Mouse (Mus musculus): ENCODE measurements around the gene Map1b.

Gene Map1b

DNA sequence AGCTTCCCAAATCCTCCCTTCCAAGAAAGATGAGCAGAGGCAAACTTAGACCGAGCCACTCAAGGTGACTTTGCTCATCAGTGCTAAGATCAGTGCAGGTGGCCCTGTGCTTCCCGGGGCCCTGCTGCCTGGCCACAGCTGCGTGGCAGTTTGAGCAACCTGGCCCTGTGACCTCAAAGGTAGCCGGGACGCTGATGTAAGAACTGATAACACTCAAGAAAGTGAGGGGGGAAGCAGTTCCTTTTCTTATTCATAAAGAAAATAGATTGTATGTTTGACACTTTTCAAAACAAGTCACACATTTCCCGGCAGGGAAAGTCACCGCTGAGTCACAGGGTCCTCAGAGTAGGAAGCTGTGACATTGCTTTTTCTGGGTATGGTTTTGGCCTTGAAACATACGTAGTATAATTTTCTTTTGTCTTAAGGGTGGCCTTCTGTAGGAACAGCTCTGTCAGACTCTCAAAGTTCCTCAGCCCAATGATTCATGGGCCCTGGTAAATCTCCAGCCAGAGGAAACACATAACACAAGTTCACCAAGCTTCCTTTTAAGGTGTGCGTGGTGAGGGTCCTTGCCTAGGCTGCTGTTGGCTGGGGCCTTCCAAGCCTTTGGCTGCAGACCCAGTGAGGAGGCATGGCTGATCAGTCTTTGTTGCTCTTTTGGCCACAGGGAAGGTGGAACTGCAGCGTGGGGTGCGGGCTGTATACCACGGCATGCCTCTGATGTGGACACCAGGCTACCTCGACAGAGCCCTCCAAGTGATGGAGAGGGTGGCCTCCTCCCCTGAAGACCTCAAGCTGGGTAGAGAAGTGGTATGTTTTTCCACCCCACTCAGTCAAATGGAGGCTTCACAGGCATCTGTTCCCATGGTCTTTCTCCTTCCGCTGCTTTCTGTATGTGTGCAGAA lies 105.5 kb downstream of the Map1b start:
- DNase-seq (ENCODE audit: low read depth, low spot score) = no peak

- DNase-seq (ENCODE audit: low read depth, low spot score) = no peak
Measured at GRCm38 (mm10) chr13:99409216-99409615, 107.1 kb downstream of the Map1b start.

- DNase-seq (ENCODE audit: low read depth, low spot score) = no peak
Measured at GRCm38 (mm10) chr13:99399373-99399772, 117.0 kb downstream of the Map1b start.

GRCm38 (mm10) chr13:99398149-99398701 lies 118.1 kb downstream of the Map1b start:
- DNase-seq (ENCODE audit: low read depth, low spot score) = no peak

DNA sequence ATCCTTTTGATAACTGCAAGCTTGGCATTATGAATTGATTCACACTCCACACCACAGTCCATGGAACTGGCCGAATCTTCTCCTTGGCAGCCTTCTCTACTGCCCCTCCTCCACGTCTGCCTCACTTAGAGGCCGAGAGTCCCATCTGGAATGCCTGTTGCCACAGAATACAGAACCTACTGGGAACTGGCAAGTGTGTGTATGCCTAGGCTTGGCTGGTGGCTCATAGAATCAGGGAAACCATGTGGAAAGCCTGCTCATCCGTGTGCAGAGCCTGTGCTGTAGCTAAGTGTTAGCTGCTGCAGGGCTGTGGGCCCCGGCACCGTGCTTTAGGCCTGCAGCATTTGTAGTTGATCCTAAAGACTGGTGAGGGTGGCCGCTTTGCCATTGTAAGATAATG lies 119.1 kb downstream of the Map1b start:
- DNase-seq (ENCODE audit: low read depth, low spot score) = no peak

- no peak for DNase-seq (ENCODE audit: low read depth, low spot score)
Measured at GRCm38 (mm10) chr13:99395531-99395930, 120.8 kb downstream of the Map1b start.

- DNase-seq (ENCODE audit: low read depth, low spot score) = no peak
Measured at GRCm38 (mm10) chr13:99394694-99395093, 121.6 kb downstream of the Map1b start.

DNA sequence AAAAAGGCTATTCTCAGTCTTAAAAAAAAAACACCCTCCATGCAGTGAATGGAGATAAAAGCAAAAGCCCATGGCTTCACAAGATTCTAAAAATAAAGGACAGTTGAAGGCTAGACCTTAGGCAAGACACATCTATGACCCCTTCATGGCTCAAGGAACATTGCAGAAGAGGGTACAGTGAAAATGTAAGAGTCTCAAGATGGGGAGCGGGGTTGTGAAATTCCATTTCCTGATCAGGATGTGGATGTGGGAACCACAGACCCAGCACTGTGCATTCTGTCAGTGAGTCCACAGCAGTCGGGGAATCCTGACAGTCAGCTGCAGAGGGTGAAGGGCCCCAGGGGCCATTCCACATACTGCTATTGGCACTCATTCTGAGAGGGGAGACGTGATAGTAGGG lies 123.2 kb downstream of the Map1b start:
- DNase-seq (ENCODE audit: low read depth, low spot score) = no peak

GRCm38 (mm10) chr13:99391417-99391816 lies 124.9 kb downstream of the Map1b start:
- DNase-seq (ENCODE audit: low read depth, low spot score) = peak; percentile 74

- no peak for DNase-seq (ENCODE audit: low read depth, low spot score)
Measured at GRCm38 (mm10) chr13:99387901-99388811, 128.2 kb downstream of the Map1b start.

DNA sequence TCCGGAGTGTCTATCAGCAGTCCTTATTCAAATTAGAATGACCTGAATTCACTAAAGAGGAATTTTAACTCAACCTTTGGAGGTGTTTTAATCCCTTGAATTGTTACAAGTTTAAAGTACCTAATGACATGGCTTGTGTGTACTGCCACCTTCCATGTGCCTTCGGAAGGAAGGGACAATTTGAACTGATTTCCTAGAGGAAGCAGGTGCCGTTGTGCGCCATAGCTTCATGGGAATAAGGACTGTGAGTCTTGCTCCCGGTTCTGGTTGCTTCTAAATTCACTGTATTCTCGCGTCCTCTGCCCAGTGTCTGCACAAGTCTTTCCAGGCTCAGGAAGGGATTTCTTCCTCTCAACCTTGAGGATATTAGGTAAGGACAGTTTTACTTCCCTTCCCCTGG lies 130.0 kb downstream of the Map1b start:
- no peak for DNase-seq (ENCODE audit: low read depth, low spot score)

GRCm38 (mm10) chr13:99385911-99386310 lies 130.4 kb downstream of the Map1b start:
- no peak for DNase-seq (ENCODE audit: low read depth, low spot score)

DNA sequence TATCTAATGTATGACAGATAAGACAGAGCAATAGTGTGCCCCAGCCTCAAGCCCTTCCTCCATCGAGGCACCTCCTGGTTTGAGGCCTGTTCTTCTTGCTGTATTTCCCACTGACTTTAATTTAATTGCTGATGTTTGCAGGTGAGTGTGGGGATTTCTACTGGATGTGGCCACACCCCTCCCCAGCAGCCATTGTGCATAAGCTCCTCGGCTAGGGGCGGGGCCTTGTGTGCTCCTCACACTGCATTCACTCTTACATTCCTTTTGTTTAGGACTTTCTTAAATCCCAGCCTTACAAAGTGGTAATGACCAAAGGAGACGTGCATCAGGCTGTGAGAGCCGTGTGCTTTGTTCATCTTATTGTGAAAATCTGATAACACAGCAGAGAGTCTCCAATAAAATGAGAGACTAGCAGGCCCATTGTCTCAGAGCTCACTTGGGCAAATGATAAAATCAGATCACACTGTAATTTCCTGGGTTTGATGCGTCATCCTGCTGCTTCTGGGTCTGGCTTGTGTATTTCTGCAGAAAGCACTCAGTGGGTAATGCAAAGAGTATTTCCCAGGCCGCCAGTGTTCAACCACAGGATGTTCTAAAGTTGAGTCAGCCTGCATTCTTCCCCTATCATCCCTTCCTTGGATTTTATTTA lies 131.7 kb downstream of the Map1b start:
- DNase-seq (ENCODE audit: low read depth, low spot score) = no peak

DNA sequence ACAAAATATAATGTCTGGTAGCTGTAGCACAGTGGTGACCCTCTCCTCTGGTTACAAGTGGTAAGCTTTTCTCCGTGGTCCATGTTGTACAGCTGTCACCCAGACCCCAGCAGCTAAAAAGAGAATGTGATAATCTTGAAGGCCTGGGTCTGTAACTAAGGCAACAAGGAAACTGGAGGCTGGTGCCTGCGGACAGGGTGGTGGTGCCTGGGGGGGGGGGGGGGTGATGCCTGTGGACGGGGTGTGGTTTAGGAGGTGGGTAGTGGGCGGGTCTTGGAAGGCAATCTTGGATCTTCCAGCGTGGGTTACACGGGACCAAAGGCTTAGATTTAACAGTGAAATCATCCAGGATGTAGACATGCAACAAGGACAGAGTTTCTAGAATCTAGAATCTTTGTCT lies 134.0 kb downstream of the Map1b start:
- no peak for DNase-seq (ENCODE audit: low read depth, low spot score)

- no peak for DNase-seq (ENCODE audit: low read depth, low spot score)
Measured at GRCm38 (mm10) chr13:99378223-99378622, 138.1 kb downstream of the Map1b start.

DNA sequence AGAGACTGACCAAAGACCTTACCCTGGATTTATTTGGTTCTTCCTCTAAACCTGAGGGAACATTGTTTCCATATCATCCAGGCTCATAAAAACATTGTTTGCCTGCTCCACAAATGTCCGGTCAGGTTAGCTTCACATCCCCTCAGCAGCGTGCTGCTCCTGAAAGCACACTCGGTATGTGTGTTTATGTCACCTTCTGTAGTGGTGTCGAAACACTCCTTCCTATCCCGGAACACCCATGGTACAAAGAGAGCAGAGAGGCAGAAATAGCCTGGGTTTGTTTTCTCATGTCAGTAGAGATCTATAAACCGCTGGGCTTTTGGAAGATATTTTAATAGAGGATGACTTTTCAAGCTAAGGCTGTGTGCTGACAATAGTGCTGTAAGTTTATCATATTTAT lies 139.3 kb downstream of the Map1b start:
- no peak for DNase-seq (ENCODE audit: low read depth, low spot score)

GRCm38 (mm10) chr13:99375550-99375949 lies 140.8 kb downstream of the Map1b start:
- DNase-seq (ENCODE audit: low read depth, low spot score) = peak; percentile 74

GRCm38 (mm10) chr13:99374191-99374590 lies 142.1 kb downstream of the Map1b start:
- DNase-seq (ENCODE audit: low read depth, low spot score) = peak; percentile 32

DNA sequence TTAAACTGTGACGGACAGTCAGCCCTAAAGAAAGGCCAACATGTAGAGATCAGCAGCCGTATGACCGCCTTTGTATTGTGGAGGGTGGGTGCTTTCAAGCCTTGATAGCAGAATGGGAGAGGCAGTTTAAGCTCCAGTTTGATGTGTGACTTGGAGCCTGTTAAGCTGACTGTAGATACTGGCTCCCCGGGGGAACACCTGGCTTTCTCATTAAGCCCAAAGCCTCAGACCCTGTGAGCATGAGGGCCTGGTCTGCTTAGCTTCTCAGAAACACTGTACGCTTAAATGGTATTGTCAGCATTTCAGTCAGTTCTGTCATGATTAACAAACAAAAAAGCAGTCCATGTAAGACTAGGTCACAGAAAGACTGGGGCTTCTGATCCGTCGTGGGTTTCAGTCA lies 142.7 kb downstream of the Map1b start:
- DNase-seq (ENCODE audit: low read depth, low spot score) = no peak
